Mouse (Mus musculus) limb, embryonic 11.5 days (tissue): ENCODE results near the gene Zfp941. TPM values are rescaled to one million over a fixed set of nuclear protein-coding genes. Genes with fewer than 3 reads are reported as not detected.
A peak's percentile ranks its signal among the peaks of the same experiment; 100 is the strongest.

Experiments
- ATAC-seq: fragments of 200-750 bp; cut with Nextera tagmentation; 2 replicates; pipeline ENCODE4 v1.8.0; 2017; ENCODE audit warnings: low read depth; ENCODE audit not compliant: insufficient number of reproducible peaks, low FRiP score, low TSS enrichment
- DNase-seq: peaks from one replicate; pipeline ENCODE4 v3.0.0-alpha.2; 2015; ENCODE audit warnings: low spot score
- H3K27ac ChIP-seq: fragments of 300-500 bp; sonication (generic); replicated peaks from 2 replicates; pipeline ENCODE4 v1.5.1; 2014; ENCODE audit warnings: low read depth, mild to moderate bottlenecking, low read length
- H3K27me3 ChIP-seq: fragments of 300-500 bp; sonication (generic); 2 replicates; pipeline ENCODE4 v1.6.1; 2014; ENCODE audit warnings: mild to moderate bottlenecking, low read length, mixed read lengths; ENCODE audit not compliant: control insufficient read depth, insufficient read depth
- H3K36me3 ChIP-seq: fragments of 300-500 bp; sonication (generic); 2 replicates; pipeline ENCODE4 v1.6.1; 2014; ENCODE audit warnings: mild to moderate bottlenecking, low read length, moderate library complexity, mixed read lengths; ENCODE audit not compliant: control insufficient read depth, insufficient read depth
- H3K4me1 ChIP-seq: fragments of 300-500 bp; sonication (generic); 2 replicates; pipeline ENCODE4 v1.6.1; 2014; ENCODE audit warnings: low read length, mixed read lengths; ENCODE audit not compliant: control insufficient read depth, insufficient read depth
- H3K4me2 ChIP-seq: fragments of 300-500 bp; sonication (generic); 2 replicates; pipeline ENCODE4 v1.6.1; 2014; ENCODE audit warnings: low read depth, mild to moderate bottlenecking, moderate library complexity; ENCODE audit not compliant: severe bottlenecking
- H3K4me3 ChIP-seq: fragments of 300-500 bp; sonication (generic); 2 replicates; pipeline ENCODE4 v1.5.1; 2014; ENCODE audit warnings: low read depth, low read length
- H3K9ac ChIP-seq: fragments of 300-500 bp; sonication (generic); 2 replicates; pipeline ENCODE4 v1.6.1; 2014; ENCODE audit warnings: mild to moderate bottlenecking, low read length
- H3K9me3 ChIP-seq: fragments of 300-500 bp; sonication (generic); 2 replicates; pipeline ENCODE4 v1.6.1; 2016; ENCODE audit warnings: low read length; ENCODE audit not compliant: control insufficient read depth
- WGBS: fragments of 180-500 bp; shearing (Covaris S2); extraction: QIAGEN DNeasy Blood & Tissue Kit; methylation state at CpG from one replicate; pipeline ENCODE4 v1.1.7; 2014; 5-methylcytosine and 5-hydroxymethylcytosine counted together
- polyA plus RNA-seq: library from polyadenylated mRNA; unstranded; fragments of >200 nt; fragmentation: Nextera tagmentation; extraction: Ambion mirVana; gene quantifications from 2 replicates; pipeline ENCODE4 v1.2.1, GENCODE M21; 2014

Zfp941 gene
- polyA plus RNA-seq, 1 experiment from 2014 or later = 2.0 TPM

DNA sequence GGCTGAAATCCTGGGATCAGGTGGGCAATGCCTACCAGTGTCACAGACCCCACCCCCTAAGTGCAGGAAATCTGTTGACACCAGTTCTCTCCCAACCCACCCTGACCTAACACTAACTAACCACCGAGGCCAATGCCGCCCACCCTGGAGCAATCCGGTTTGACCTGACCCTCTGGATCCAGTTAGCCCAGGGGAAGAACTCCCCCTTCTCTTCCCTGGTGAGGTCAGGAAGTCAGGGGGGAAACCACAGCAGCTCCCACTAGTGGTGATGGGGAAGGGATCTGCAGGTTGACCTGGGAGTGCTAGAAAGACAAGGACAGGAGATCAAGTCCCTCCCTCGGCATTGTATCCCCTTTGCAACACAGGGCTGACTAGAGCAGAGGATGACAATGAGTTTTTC, 23.7 kb upstream of the Zfp941 start:
- WGBS = 55% methylated on average over 4 of the region's 4 CpGs
- H3K9me3 ChIP-seq = no peaks in the 10 kb centered on the region
- ATAC-seq (0 out of 2 replicates have a peak, but pooled peaks have one; percentile 4), DNase-seq (no peak)
- H3K4me3 ChIP-seq = no peak overlapping the region
- no peaks in the 10 kb centered on the region for H3K4me1 ChIP-seq
- no peak overlapping the region for H3K27ac ChIP-seq
- peaks cover 1% of the 10 kb centered on the region; the same call in 1 of the 2 replicates for H3K27me3 ChIP-seq
- no peak overlapping the region for H3K9ac ChIP-seq
- no peak overlapping the region for H3K4me2 ChIP-seq
- H3K36me3 ChIP-seq = no peaks in the 10 kb centered on the region

- Histone ChIP-seq H3K9me3 (no peaks in the 10 kb centered on the region), H3K4me1 (no peaks in the 10 kb centered on the region), H3K27ac (no peak within 1 kb of the TSS), H3K4me3 (no peak within 1 kb of the TSS), H3K9ac (no peak within 1 kb of the TSS), H3K4me2 (no peak within 1 kb of the TSS), H3K36me3 (no peaks in the 10 kb centered on the region), H3K27me3 (peaks cover 5% of the 10 kb centered on the region; the same call in 1 of the 2 replicates)
- 31% methylated on average over 14 of the region's 14 CpGs for WGBS
- peak; percentile 73 for ATAC-seq
- DNase-seq = peak; percentile 95
Measured at GRCm38 (mm10) chr7:140844905-140845665, 23.1 kb upstream of the Zfp941 start, which contains the start of gene Scgb1c1. TSS of gene Scgb1c1 (plus strand) at chr7:140845547.

GRCm38 (mm10) chr7:140843806-140844205, 21.8 kb upstream of the Zfp941 start:
- DNase-seq = no peak
- 77% methylated on average over 7 of the region's 7 CpGs for WGBS

DNA sequence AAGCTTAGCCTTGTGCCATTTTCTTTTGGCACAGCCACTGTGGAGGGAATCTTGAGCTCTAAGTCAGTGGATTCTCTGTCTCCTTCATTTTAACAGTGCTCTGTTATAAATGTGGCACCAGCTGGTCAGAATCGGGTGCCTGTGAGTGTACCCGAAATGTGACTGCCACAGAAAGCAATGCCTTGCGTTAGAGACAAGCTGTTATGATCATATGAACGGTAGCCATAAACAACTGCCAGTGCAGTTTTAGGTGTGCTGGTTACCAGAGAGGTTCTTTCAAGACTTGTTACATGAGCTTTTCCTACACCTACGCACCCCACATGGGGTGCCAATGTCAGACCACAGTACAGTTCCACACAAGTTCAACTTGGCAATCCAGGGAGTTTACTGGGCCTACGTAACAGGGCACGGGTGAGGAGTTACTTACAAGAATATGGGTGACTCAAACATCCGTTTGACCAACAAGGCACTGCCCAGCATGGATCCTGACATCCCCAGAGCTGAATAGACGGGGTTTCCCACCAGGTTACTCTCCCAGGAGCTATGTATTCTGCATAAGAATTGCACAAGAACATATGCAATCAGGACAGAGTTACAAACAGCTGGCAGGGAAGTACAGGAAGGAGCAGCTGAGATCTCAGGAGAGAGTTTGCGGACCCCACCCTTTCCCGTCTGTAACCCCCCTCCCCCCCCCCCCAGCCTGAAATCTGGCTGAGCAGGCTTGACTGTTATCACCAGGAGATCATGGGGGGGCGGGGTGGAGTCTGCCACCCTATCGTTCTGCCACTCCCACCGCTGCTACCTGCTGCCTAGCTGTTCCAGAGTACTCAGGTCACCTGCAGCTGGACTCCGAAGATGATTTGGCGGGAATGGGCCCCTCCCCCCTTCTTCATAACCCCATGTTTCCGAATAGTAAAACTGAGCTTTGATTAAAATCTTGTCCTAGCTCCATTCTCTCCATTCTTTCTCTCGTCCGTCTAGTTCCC, 19.1 kb upstream of the Zfp941 start:
- 38% methylated on average over 18 of the region's 19 CpGs for WGBS
- H3K27ac ChIP-seq = no peak overlapping the region
- H3K27me3 ChIP-seq = peaks cover 5% of the 10 kb centered on the region; the same call in 1 of the 2 replicates
- no peaks in the 10 kb centered on the region for H3K9me3 ChIP-seq
- no peaks in the 10 kb centered on the region for H3K4me1 ChIP-seq
- H3K36me3 ChIP-seq = no peaks in the 10 kb centered on the region
- no peak overlapping the region for H3K9ac ChIP-seq
- H3K4me3 ChIP-seq = no peak overlapping the region
- ATAC-seq (no peak), DNase-seq (no peak)
- H3K4me2 ChIP-seq = no peak overlapping the region

More at GRCm38 (mm10) chr7:140843806-140844205, 21.8 kb upstream of the Zfp941 start:
- no peak overlapping the region for H3K4me2 ChIP-seq
- no peak overlapping the region for H3K9ac ChIP-seq
- H3K9me3 ChIP-seq = no peaks in the 10 kb centered on the region
- peaks cover 5% of the 10 kb centered on the region; the same call in 1 of the 2 replicates for H3K27me3 ChIP-seq
- no peak overlapping the region for H3K4me3 ChIP-seq
- no peak for ATAC-seq
- H3K36me3 ChIP-seq = no peaks in the 10 kb centered on the region
- no peak overlapping the region for H3K27ac ChIP-seq
- H3K4me1 ChIP-seq = no peaks in the 10 kb centered on the region

- no peak for DNase-seq
- Histone ChIP-seq H3K4me1 (no peaks in the 10 kb centered on the region), H3K4me2 (no peak overlapping the region), H3K36me3 (no peaks in the 10 kb centered on the region), H3K27me3 (peaks cover 5% of the 10 kb centered on the region; the same call in 1 of the 2 replicates), H3K9me3 (no peaks in the 10 kb centered on the region), H3K9ac (no peak overlapping the region), H3K4me3 (no peak overlapping the region), H3K27ac (no peak overlapping the region)
- ATAC-seq = no peak
- WGBS = 52% methylated on average over 5 of the region's 5 CpGs
Measured at GRCm38 (mm10) chr7:140839556-140839955, 17.6 kb upstream of the Zfp941 start.

GRCm38 (mm10) chr7:140836243-140837115, 14.5 kb upstream of the Zfp941 start:
- H3K4me1 ChIP-seq = no peaks in the 10 kb centered on the region
- H3K4me2 ChIP-seq = no peak overlapping the region
- ATAC-seq (no peak; the same call in 1 of the 2 replicates), DNase-seq (no peak)
- no peak overlapping the region for H3K4me3 ChIP-seq
- no peaks in the 10 kb centered on the region for H3K36me3 ChIP-seq
- no peaks in the 10 kb centered on the region for H3K9me3 ChIP-seq
- 87% methylated on average over 9 of the region's 9 CpGs for WGBS
- no peak overlapping the region for H3K9ac ChIP-seq
- H3K27ac ChIP-seq = no peak overlapping the region
- H3K27me3 ChIP-seq = peaks cover 5% of the 10 kb centered on the region; the same call in 1 of the 2 replicates

GRCm38 (mm10) chr7:140835758-140836087, 13.7 kb upstream of the Zfp941 start:
- Histone ChIP-seq H3K4me3 (no peak overlapping the region), H3K4me2 (no peak overlapping the region; the same call in 1 of the 2 replicates), H3K27ac (no peak overlapping the region), H3K27me3 (peaks cover 4% of the 10 kb centered on the region; the same call in 1 of the 2 replicates), H3K36me3 (no peaks in the 10 kb centered on the region), H3K4me1 (no peaks in the 10 kb centered on the region), H3K9me3 (no peaks in the 10 kb centered on the region), H3K9ac (no peak overlapping the region)
- no peak for ATAC-seq
- WGBS = 83% methylated on average over 2 of the region's 2 CpGs
- DNase-seq = no peak
